Mouse (Mus musculus) hindbrain, embryonic 12.5 days (tissue): Measurements from ENCODE around the gene Sbf2. TPM values are rescaled to one million over a fixed set of nuclear protein-coding genes. Genes with fewer than 3 reads are reported as not detected.
"Not testable (repeated sequence)": the region's sequence is repeated elsewhere in the genome, so short reads cannot be mapped to it uniquely, and the experiment has no call there.

Source experiments
- ATAC-seq: fragments of 200-750 bp; cut with Nextera tagmentation; 2 replicates; pipeline ENCODE4 v1.8.0; 2017; ENCODE audit warnings: moderate TSS enrichment; ENCODE audit not compliant: low FRiP score
- H3K27ac ChIP-seq: fragments of 300-500 bp; sonication (generic); 2 replicates; pipeline ENCODE4 v1.5.1; 2016; ENCODE audit warnings: mild to moderate bottlenecking
- H3K27me3 ChIP-seq: fragments of 300-500 bp; sonication (generic); 2 replicates; pipeline ENCODE4 v1.6.1; 2016; ENCODE audit warnings: mild to moderate bottlenecking
- H3K36me3 ChIP-seq: fragments of 300-500 bp; sonication (generic); 2 replicates; pipeline ENCODE4 v1.6.1; 2016; ENCODE audit warnings: mild to moderate bottlenecking
- H3K4me1 ChIP-seq: fragments of 300-500 bp; sonication (generic); 2 replicates; pipeline ENCODE4 v1.6.1; 2016
- H3K4me2 ChIP-seq: fragments of 300-500 bp; sonication (generic); replicated peaks from 2 replicates; pipeline ENCODE4 v1.6.1; 2016; ENCODE audit warnings: mild to moderate bottlenecking
- H3K4me3 ChIP-seq: fragments of 300-500 bp; sonication (generic); 2 replicates; pipeline ENCODE4 v1.5.1; 2016; ENCODE audit warnings: mild to moderate bottlenecking
- H3K9ac ChIP-seq: fragments of 300-500 bp; sonication (generic); 2 replicates; pipeline ENCODE4 v1.6.1; 2016; ENCODE audit warnings: mild to moderate bottlenecking, moderate library complexity
- H3K9me3 ChIP-seq: fragments of 300-500 bp; sonication (generic); replicated peaks from 2 replicates; pipeline ENCODE4 v1.6.1; 2016; ENCODE audit warnings: mild to moderate bottlenecking
- WGBS: fragments of 180-500 bp; shearing (Covaris S2); methylation state at CpG from one replicate; pipeline ENCODE4 v1.1.7; 2016; 5-methylcytosine and 5-hydroxymethylcytosine counted together
- polyA plus RNA-seq: library from polyadenylated mRNA; unstranded; fragments of >200 nt; fragmentation: Nextera tagmentation; extraction: Ambion mirVana; gene quantifications from 2 replicates; pipeline ENCODE4 v1.2.1, GENCODE M21; 2016

Gene Sbf2
- polyA plus RNA-seq, 1 experiment from 2014 or later = 56.0 TPM

GRCm38 (mm10) chr7:110645859-110646258 lies 31.1 kb upstream of the Sbf2 start:
- Histone ChIP-seq H3K27me3 (no peaks in the 10 kb centered on the region), H3K9ac (no peak overlapping the region), H3K36me3 (no peaks in the 10 kb centered on the region), H3K4me2 (no peak overlapping the region), H3K9me3 (peaks cover 4% of the 10 kb centered on the region; the same call in 1 of the 2 replicates), H3K27ac (no peak overlapping the region), H3K4me3 (no peak overlapping the region), H3K4me1 (no peaks in the 10 kb centered on the region)
- ATAC-seq = no peak
- WGBS = 92% methylated on average over 6 of the region's 6 CpGs

DNA sequence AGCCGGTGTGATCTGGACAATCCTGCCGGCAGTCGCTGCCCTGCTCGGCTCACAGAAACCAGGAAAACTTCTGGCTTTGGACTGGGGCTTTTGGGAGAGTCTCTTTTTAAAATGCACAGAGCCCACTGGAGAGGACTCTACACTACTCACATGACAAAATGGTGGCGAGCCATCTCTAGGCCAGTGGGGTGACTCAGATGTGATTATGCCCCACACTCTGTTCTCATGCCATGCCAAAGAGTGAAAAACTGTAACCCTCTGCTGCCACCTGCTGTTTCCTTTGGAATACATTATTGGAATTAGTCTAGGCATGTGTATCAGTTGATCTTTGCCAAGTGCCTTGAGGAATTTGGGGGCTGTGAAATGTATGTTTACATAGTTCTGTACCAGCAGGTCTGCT lies 30.6 kb upstream of the Sbf2 start:
- ATAC-seq = no peak
- 75% methylated on average over 5 of the region's 5 CpGs for WGBS

DNA sequence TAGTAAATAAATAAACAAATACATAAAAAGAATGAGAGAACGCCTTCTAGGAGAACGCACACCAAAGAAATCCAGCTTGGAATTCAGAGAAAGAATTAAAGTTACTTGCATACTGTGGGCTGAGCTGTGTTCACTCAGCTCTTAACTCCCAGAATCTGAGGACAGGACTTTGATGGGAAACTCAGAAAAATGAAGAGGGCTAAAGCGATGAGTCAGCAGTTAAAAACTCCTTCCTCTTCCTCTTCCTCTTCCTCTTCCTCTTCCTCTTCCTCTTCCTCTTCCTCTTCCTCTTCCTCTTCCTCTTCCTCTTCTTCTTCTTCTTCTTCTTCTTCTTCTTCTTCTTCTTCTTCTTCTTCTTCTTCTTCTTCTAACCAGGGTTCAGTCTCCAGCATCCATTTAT lies 25.2 kb upstream of the Sbf2 start:
- not testable (repeated sequence) for ATAC-seq, H3K9me3 ChIP-seq, H3K27me3 ChIP-seq, H3K4me2 ChIP-seq, H3K27ac ChIP-seq, H3K36me3 ChIP-seq, H3K4me3 ChIP-seq, H3K9ac ChIP-seq
- peaks cover 11% of the 10 kb centered on the region for H3K4me1 ChIP-seq
- WGBS = 94% methylated on average over 3 of the region's 3 CpGs

More for the DNA sequence above, 30.6 kb upstream of the Sbf2 start:
- no peaks in the 10 kb centered on the region for H3K27me3 ChIP-seq
- H3K4me1 ChIP-seq = no peaks in the 10 kb centered on the region
- no peak overlapping the region for H3K27ac ChIP-seq
- peaks cover 4% of the 10 kb centered on the region; the same call in 1 of the 2 replicates for H3K9me3 ChIP-seq
- H3K9ac ChIP-seq = no peak overlapping the region
- no peak overlapping the region for H3K4me3 ChIP-seq
- no peaks in the 10 kb centered on the region for H3K36me3 ChIP-seq
- H3K4me2 ChIP-seq = no peak overlapping the region

GRCm38 (mm10) chr7:110639291-110639915 lies 24.7 kb upstream of the Sbf2 start:
- H3K27ac ChIP-seq = no peak overlapping the region
- H3K4me3 ChIP-seq = no peak overlapping the region
- no peak overlapping the region for H3K4me2 ChIP-seq
- H3K9ac ChIP-seq = no peak overlapping the region
- no peaks in the 10 kb centered on the region for H3K9me3 ChIP-seq
- ATAC-seq = no peak
- H3K27me3 ChIP-seq = no peaks in the 10 kb centered on the region
- H3K4me1 ChIP-seq = peaks cover 11% of the 10 kb centered on the region
- WGBS = 78% methylated on average over 11 of the region's 11 CpGs
- no peaks in the 10 kb centered on the region for H3K36me3 ChIP-seq

GRCm38 (mm10) chr7:110638305-110639110 lies 23.8 kb upstream of the Sbf2 start:
- ATAC-seq = peak; percentile 58; the same call in 1 of the 2 replicates
- Histone ChIP-seq H3K4me1 (peaks cover 11% of the 10 kb centered on the region), H3K4me3 (no peak overlapping the region), H3K36me3 (no peaks in the 10 kb centered on the region), H3K4me2 (no peak overlapping the region), H3K9ac (no peak overlapping the region), H3K9me3 (no peaks in the 10 kb centered on the region), H3K27ac (no peak overlapping the region), H3K27me3 (no peaks in the 10 kb centered on the region)
- 39% methylated on average over 17 of the region's 17 CpGs for WGBS

- H3K4me3 ChIP-seq = no peak overlapping the region
- 66% methylated on average over 1 of the region's 1 CpGs for WGBS
- no peaks in the 10 kb centered on the region for H3K9me3 ChIP-seq
- H3K27me3 ChIP-seq = peaks cover 10% of the 10 kb centered on the region
- no peak overlapping the region for H3K4me2 ChIP-seq
- no peak overlapping the region for H3K27ac ChIP-seq
- ATAC-seq = no peak
- no peaks in the 10 kb centered on the region for H3K36me3 ChIP-seq
- H3K9ac ChIP-seq = no peak overlapping the region
- peaks cover 11% of the 10 kb centered on the region for H3K4me1 ChIP-seq
Observed at GRCm38 (mm10) chr7:110636559-110636958, 21.8 kb upstream of the Sbf2 start.

DNA sequence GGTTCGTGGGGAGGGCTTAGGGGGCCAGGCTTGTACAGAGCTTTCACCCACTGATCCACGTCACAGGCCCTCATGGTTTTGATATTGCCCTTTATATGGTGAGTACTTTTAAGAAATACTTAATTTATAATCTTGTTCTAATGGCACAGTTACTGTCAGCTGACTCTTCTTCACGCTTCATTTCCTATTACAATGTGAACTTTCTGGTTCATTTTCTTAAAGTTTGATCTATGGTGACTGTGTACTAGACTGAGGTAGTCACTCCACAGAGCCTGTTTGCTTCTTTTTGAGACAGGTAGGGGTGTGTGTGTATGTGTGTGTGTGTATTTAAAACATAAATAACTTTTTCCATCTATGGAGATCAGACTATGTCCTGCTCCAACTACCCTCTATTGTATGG lies 21.2 kb upstream of the Sbf2 start:
- Histone ChIP-seq H3K4me2 (no peak overlapping the region), H3K36me3 (no peaks in the 10 kb centered on the region), H3K9me3 (no peaks in the 10 kb centered on the region), H3K27me3 (peaks cover 17% of the 10 kb centered on the region), H3K4me3 (no peak overlapping the region), H3K9ac (no peak overlapping the region), H3K27ac (no peak overlapping the region), H3K4me1 (peaks cover 11% of the 10 kb centered on the region)
- no peak for ATAC-seq
- 78% methylated on average over 3 of the region's 3 CpGs for WGBS

- H3K27me3 ChIP-seq = peaks cover 60% of the 10 kb centered on the region
- ATAC-seq = no peak
- WGBS = 78% methylated on average over 16 of the region's 16 CpGs
- H3K9ac ChIP-seq = no peak overlapping the region
- no peaks in the 10 kb centered on the region for H3K9me3 ChIP-seq
- H3K27ac ChIP-seq = no peak overlapping the region
- no peak overlapping the region for H3K4me2 ChIP-seq
- H3K4me1 ChIP-seq = peaks cover 37% of the 10 kb centered on the region
- no peak overlapping the region for H3K4me3 ChIP-seq
- no peaks in the 10 kb centered on the region for H3K36me3 ChIP-seq
Observed at GRCm38 (mm10) chr7:110631136-110631888, 16.6 kb upstream of the Sbf2 start.

DNA sequence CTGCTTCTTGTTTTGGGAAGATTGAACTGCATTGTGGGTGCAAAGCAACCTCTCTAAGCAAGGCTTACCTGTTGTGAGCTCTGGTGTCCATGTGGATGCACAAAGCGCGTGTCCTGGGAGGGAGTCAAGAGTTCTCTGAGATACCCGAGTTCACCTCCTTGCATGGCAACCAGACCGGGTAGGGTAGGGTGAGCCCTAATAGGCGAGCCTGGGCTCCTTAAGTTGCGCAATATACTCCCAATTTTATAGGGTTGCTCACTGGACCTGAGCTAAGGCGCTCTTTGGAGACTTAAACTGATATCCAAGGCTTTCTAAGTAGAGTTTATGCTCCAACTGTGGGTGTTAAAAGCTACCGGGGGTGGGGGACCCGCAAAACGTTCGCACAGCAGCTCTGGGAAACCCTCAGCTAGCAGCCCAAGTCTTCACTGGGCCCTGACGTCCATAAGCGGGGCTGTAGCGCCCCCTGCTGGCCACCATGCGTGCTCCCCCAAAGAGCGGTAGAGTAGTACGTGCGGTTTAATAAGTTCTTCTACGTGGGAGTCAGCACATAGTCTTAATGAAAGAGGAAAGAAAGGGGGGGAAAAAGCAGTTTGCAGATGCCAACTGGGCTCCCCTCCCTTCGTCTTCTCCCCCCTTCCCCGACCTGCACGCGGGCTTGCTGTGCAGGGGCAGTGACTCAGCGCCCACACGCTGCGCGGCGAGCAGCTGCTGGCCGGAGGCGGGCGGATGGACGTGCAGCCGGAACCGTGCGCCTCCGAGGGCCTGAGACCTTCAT lies 15.4 kb upstream of the Sbf2 start:
- Histone ChIP-seq H3K4me3 (peak overlapping the region; percentile 36), H3K36me3 (no peaks in the 10 kb centered on the region), H3K9ac (peak overlapping the region; percentile 38), H3K4me2 (peak overlapping the region; percentile 71), H3K27me3 (peaks cover 73% of the 10 kb centered on the region), H3K27ac (no peak overlapping the region), H3K4me1 (peaks cover 45% of the 10 kb centered on the region), H3K9me3 (no peaks in the 10 kb centered on the region)
- WGBS = 2% methylated on average over 34 of the region's 36 CpGs
- ATAC-seq = peak; percentile 90

GRCm38 (mm10) chr7:110628611-110629354 lies 14.1 kb upstream of the Sbf2 start:
- Histone ChIP-seq H3K9ac (peak overlapping the region; percentile 47), H3K4me3 (peak overlapping the region; percentile 40), H3K36me3 (no peaks in the 10 kb centered on the region), H3K4me2 (peak overlapping the region; percentile 78), H3K9me3 (no peaks in the 10 kb centered on the region), H3K4me1 (peaks cover 45% of the 10 kb centered on the region), H3K27ac (no peak overlapping the region), H3K27me3 (peaks cover 86% of the 10 kb centered on the region)
- no peak for ATAC-seq
- WGBS = under 1% methylated on average over 33 of the region's 33 CpGs

DNA sequence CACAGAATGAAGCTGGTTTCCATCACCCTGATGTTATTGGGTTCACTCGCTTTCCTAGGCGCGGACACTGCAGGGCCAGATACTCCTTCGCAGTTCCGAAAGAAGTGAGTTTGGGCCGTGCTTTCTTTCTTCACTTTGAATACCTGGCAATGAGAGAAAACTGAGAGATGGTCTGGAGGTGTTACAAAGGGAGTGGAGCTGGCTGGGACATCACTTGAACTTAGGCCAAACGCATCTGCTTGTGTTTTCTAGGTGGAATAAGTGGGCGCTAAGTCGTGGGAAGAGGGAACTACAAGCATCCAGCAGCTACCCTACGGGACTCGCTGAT lies 13.5 kb upstream of the Sbf2 start:
- no peak for ATAC-seq
- WGBS = 2% methylated on average over 11 of the region's 11 CpGs

More for the DNA sequence above, 13.5 kb upstream of the Sbf2 start:
- Histone ChIP-seq H3K4me1 (peaks cover 45% of the 10 kb centered on the region), H3K36me3 (no peaks in the 10 kb centered on the region), H3K4me2 (peak overlapping the region; percentile 78), H3K9ac (no peak overlapping the region), H3K27ac (no peak overlapping the region), H3K9me3 (no peaks in the 10 kb centered on the region), H3K4me3 (peak overlapping the region; percentile 40), H3K27me3 (peaks cover 87% of the 10 kb centered on the region)
